Mouse (Mus musculus) C2C12 (cell line): ENCODE measurements around the gene Nosip. TPM values are rescaled to one million over a fixed set of nuclear protein-coding genes. Genes with fewer than 3 reads are reported as not detected.

Experiments used
- H3K27me3 ChIP-seq: one replicate; pipeline ENCODE4 v1.6.1; 2011; ENCODE audit not compliant: control insufficient read depth, insufficient read depth, insufficient read length
- H3K36me3 ChIP-seq: one replicate; pipeline ENCODE4 v1.6.1; 2011; ENCODE audit not compliant: control insufficient read depth, insufficient read depth
- H3K4me3 ChIP-seq: one replicate; pipeline ENCODE4 v1.5.1; 2011; ENCODE audit warnings: mild to moderate bottlenecking, control low read depth; ENCODE audit not compliant: poor library complexity, insufficient read depth, severe bottlenecking
- H3K79me2 ChIP-seq: one replicate; pipeline ENCODE4 v1.6.1; 2011; ENCODE audit not compliant: control insufficient read depth, insufficient read depth
- H3K79me3 ChIP-seq: one replicate; pipeline ENCODE4 v1.6.1; 2011; ENCODE audit warnings: low read depth, control low read depth
- H3ac ChIP-seq: one replicate; pipeline ENCODE3; 2011; ENCODE audit warnings: low read depth; ENCODE audit not compliant: control insufficient read depth, insufficient read length
- CEBPB ChIP-seq: IDR thresholded peaks from one replicate; pipeline ENCODE4 v1.6.1; 2011; ENCODE audit warnings: low read depth, mild to moderate bottlenecking, control low read depth, moderate library complexity
- CTCF ChIP-seq: IDR thresholded peaks from one replicate; pipeline ENCODE4 v1.5.1; 2011; ENCODE audit not compliant: control insufficient read depth, insufficient read depth, insufficient read length
- FOSL1 ChIP-seq: IDR thresholded peaks from one replicate; pipeline ENCODE4 v1.8.0; 2011; ENCODE audit warnings: mild to moderate bottlenecking, low read length; ENCODE audit not compliant: poor library complexity, insufficient read depth, severe bottlenecking
- MAX ChIP-seq: IDR thresholded peaks from one replicate; pipeline ENCODE4 v1.6.1; 2011; ENCODE audit warnings: mild to moderate bottlenecking, control low read depth
- MYOD1 ChIP-seq: IDR thresholded peaks from one replicate; pipeline ENCODE4 v1.6.1; 2011; ENCODE audit warnings: low read depth; ENCODE audit not compliant: control insufficient read depth, insufficient read length
- MYOG ChIP-seq: IDR thresholded peaks from one replicate; pipeline ENCODE4 v1.6.1; 2011; ENCODE audit not compliant: control insufficient read depth, insufficient read length; ENCODE audit errors: extremely low read depth
- USF1 ChIP-seq: IDR thresholded peaks from one replicate; pipeline ENCODE4 v1.6.1; 2011; ENCODE audit warnings: low read depth, mild to moderate bottlenecking, control low read depth, moderate library complexity
- polyA plus RNA-seq: library from polyadenylated mRNA; unstranded; fragments of >200 nt; fragmentation: generic; extraction: Trizol; gene quantifications from one replicate; pipeline ENCODE4 v1.2.1, GENCODE M21; 2012; ENCODE audit warnings: missing spikeins

Gene Nosip
- polyA plus RNA-seq, 1 experiment, result 66.6 TPM

GRCm38 (mm10) chr7:45121404-45121803 is 59.2 kb downstream of the Nosip start:
- Histone ChIP-seq H3K79me3 (peaks cover 34% of the 10 kb centered on the region), H3K4me3 (no peak overlapping the region), H3K36me3 (peaks cover 70% of the 10 kb centered on the region), H3K79me2 (peaks cover 50% of the 10 kb centered on the region), H3K27me3 (no peaks in the 10 kb centered on the region), H3ac (peak overlapping the region; percentile 19)
- TF ChIP-seq MYOG, result no peak
- TF ChIP-seq FOSL1, result no peak
- no peak for TF ChIP-seq CTCF
- TF ChIP-seq MAX, result no peak
- TF ChIP-seq MYOD1, result no peak
- no peak for TF ChIP-seq CEBPB
- TF ChIP-seq USF1, result no peak

- H3K79me2 ChIP-seq, result peaks cover 56% of the 10 kb centered on the region
- H3K27me3 ChIP-seq, result no peaks in the 10 kb centered on the region
- no peak for TF ChIP-seq CEBPB
- no peak for TF ChIP-seq MYOG
- no peak for TF ChIP-seq MAX
- no peak for TF ChIP-seq USF1
- no peak for TF ChIP-seq CTCF
- no peak for TF ChIP-seq FOSL1
- no peak for TF ChIP-seq MYOD1
- H3K36me3 ChIP-seq, result peaks cover 75% of the 10 kb centered on the region
- peaks cover 40% of the 10 kb centered on the region for H3K79me3 ChIP-seq
- no peak overlapping the region for H3K4me3 ChIP-seq
- peak overlapping the region; percentile 14 for H3ac ChIP-seq
These were observed 59.7 kb downstream of the Nosip start for GRCm38 (mm10) chr7:45121966-45122365.

GRCm38 (mm10) chr7:45122561-45123185 is 60.4 kb downstream of the Nosip start:
- Histone ChIP-seq H3K36me3 (peaks cover 82% of the 10 kb centered on the region), H3K27me3 (no peaks in the 10 kb centered on the region), H3K4me3 (peak overlapping the region; percentile 95), H3ac (peak overlapping the region; percentile 32), H3K79me2 (peaks cover 63% of the 10 kb centered on the region), H3K79me3 (peaks cover 47% of the 10 kb centered on the region)
- TF ChIP-seq CTCF (no peak), CEBPB (no peak), MYOG (no peak), FOSL1 (no peak), MYOD1 (no peak), USF1 (no peak), MAX (no peak)

- Histone ChIP-seq H3K79me2 (peaks cover 68% of the 10 kb centered on the region), H3ac (peak overlapping the region; percentile 99), H3K79me3 (peaks cover 52% of the 10 kb centered on the region), H3K36me3 (peaks cover 87% of the 10 kb centered on the region), H3K4me3 (peak overlapping the region; percentile 95), H3K27me3 (no peaks in the 10 kb centered on the region)
- TF ChIP-seq MYOG (no peak), MAX (peak; percentile 65)
These were observed 60.9 kb downstream of the Nosip start for GRCm38 (mm10) chr7:45123186-45123570.

- TF ChIP-seq MYOD1 (no peak), USF1 (peak; percentile 93), MAX (peak; percentile 99)
- Histone ChIP-seq H3K27me3 (no peaks in the 10 kb centered on the region), H3ac (peak within 1 kb of the TSS; percentile 99), H3K79me2 (peaks cover 72% of the 10 kb centered on the region), H3K4me3 (peak within 1 kb of the TSS; percentile 95), H3K36me3 (peaks cover 78% of the 10 kb centered on the region), H3K79me3 (peaks cover 54% of the 10 kb centered on the region)
These were observed 62.3 kb downstream of the Nosip start, which contains the start of gene Rps11 for GRCm38 (mm10) chr7:45124224-45125143. TSS of gene Rps11 (minus strand) at chr7:45124439.
